Mouse (Mus musculus) hindbrain, embryonic 11.5 days (tissue): ENCODE measurements around the gene Trpd52l3. TPM values are rescaled to one million over a fixed set of nuclear protein-coding genes. Genes with fewer than 3 reads are reported as not detected.
A peak's percentile ranks its signal among the peaks of the same experiment; 100 is the strongest.

ENCODE experiments used
- ATAC-seq: fragments of 200-750 bp; cut with Nextera tagmentation; 2 replicates; pipeline ENCODE4 v1.8.0; 2017; ENCODE audit warnings: mild to moderate bottlenecking, moderate TSS enrichment, moderate library complexity; ENCODE audit not compliant: low FRiP score
- DNase-seq: peaks from one replicate; pipeline ENCODE4 v3.0.0-alpha.2; 2015; ENCODE audit warnings: low spot score
- H3K27ac ChIP-seq: fragments of 300-500 bp; sonication (generic); 2 replicates; pipeline ENCODE4 v1.5.1; 2014; ENCODE audit warnings: mild to moderate bottlenecking, low read depth, low read length
- H3K27me3 ChIP-seq: fragments of 300-500 bp; sonication (generic); 2 replicates; pipeline ENCODE4 v1.6.1; 2014; ENCODE audit warnings: mild to moderate bottlenecking, low read length, moderate library complexity, mixed read lengths; ENCODE audit not compliant: control insufficient read depth, insufficient read depth
- H3K36me3 ChIP-seq: fragments of 300-500 bp; sonication (generic); 2 replicates; pipeline ENCODE4 v1.6.1; 2014; ENCODE audit warnings: mild to moderate bottlenecking, low read length, moderate library complexity, mixed read lengths; ENCODE audit not compliant: control insufficient read depth, insufficient read depth
- H3K4me1 ChIP-seq: fragments of 300-500 bp; sonication (generic); replicated peaks from 2 replicates; pipeline ENCODE4 v1.6.1; 2014; ENCODE audit warnings: low read length, mixed read lengths; ENCODE audit not compliant: control insufficient read depth, insufficient read depth
- H3K4me2 ChIP-seq: fragments of 300-500 bp; sonication (generic); replicated peaks from 2 replicates; pipeline ENCODE4 v1.6.1; 2014; ENCODE audit warnings: mild to moderate bottlenecking, low read depth, low read length
- H3K4me3 ChIP-seq: fragments of 300-500 bp; sonication (generic); 2 replicates; pipeline ENCODE4 v1.5.1; 2014; ENCODE audit warnings: low read depth, low read length
- H3K9ac ChIP-seq: fragments of 300-500 bp; sonication (generic); 2 replicates; pipeline ENCODE4 v1.6.1; 2014; ENCODE audit warnings: low read depth, low read length
- H3K9me3 ChIP-seq: fragments of 300-500 bp; sonication (generic); 2 replicates; pipeline ENCODE4 v1.6.1; 2016; ENCODE audit warnings: low read length; ENCODE audit not compliant: control insufficient read depth
- WGBS: fragments of 180-500 bp; shearing (Covaris S2); extraction: QIAGEN DNeasy Blood & Tissue Kit; methylation state at CpG from one replicate; pipeline ENCODE4 v1.1.7; 2014; 5-methylcytosine and 5-hydroxymethylcytosine counted together
- polyA plus RNA-seq: library from polyadenylated mRNA; unstranded; fragments of >200 nt; fragmentation: Nextera tagmentation; extraction: Ambion mirVana; gene quantifications from 2 replicates; pipeline ENCODE4 v1.2.1, GENCODE M21; 2014

The Trpd52l3 gene
- not detected in 2 replicates for polyA plus RNA-seq

GRCm38 (mm10) chr19:30003621-30004020 lies at the start of gene Trpd52l3:
Gene Trpd52l3 (plus strand): TSS chr19:30003790.
- Histone ChIP-seq H3K27me3 (no peaks in the 10 kb centered on the region), H3K4me3 (no peak within 1 kb of the TSS), H3K9ac (no peak within 1 kb of the TSS), H3K4me1 (no peaks in the 10 kb centered on the region), H3K4me2 (no peak within 1 kb of the TSS), H3K36me3 (no peaks in the 10 kb centered on the region), H3K9me3 (no peaks in the 10 kb centered on the region), H3K27ac (no peak within 1 kb of the TSS)
- DNase-seq (no peak), ATAC-seq (no peak)
- WGBS = 93% methylated on average over 9 of the region's 9 CpGs

DNA sequence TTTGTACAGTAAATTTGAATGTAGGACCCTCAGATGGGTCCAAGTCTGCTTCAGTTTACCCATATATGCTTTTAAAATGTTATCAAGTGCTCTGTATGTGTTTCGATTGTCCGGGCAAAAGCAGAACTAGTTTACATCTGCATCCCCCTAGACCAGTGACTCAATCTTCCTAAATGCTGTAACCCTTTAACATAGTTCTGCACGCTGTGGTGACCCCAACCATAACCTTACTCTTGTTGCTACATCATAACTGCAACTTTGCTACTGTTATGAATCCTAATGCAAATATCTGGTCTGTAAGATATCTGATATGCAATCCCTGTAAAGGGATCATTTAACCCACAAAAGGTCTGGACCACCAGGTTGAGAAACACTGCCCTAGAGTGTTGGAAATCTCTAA lies 49.8 kb upstream of the Trpd52l3 start:
- no peaks in the 10 kb centered on the region for H3K9me3 ChIP-seq
- 86% methylated on average over 3 of the region's 3 CpGs for WGBS

GRCm38 (mm10) chr19:29955454-29955853 lies 48.1 kb upstream of the Trpd52l3 start:
- no peak for ATAC-seq
- Histone ChIP-seq H3K27ac (no peak overlapping the region), H3K4me2 (no peak overlapping the region), H3K27me3 (no peaks in the 10 kb centered on the region), H3K9me3 (no peaks in the 10 kb centered on the region), H3K4me3 (no peak overlapping the region), H3K4me1 (no peaks in the 10 kb centered on the region), H3K36me3 (no peaks in the 10 kb centered on the region), H3K9ac (no peak overlapping the region)
- WGBS = 74% methylated on average over 2 of the region's 2 CpGs
- no peak for DNase-seq

More for the DNA sequence above, 49.8 kb upstream of the Trpd52l3 start:
- no peak overlapping the region for H3K9ac ChIP-seq
- no peak overlapping the region for H3K27ac ChIP-seq
- H3K4me2 ChIP-seq = no peak overlapping the region
- H3K36me3 ChIP-seq = no peaks in the 10 kb centered on the region
- no peak for DNase-seq
- H3K4me3 ChIP-seq = no peak overlapping the region
- ATAC-seq = no peak
- H3K27me3 ChIP-seq = no peaks in the 10 kb centered on the region
- H3K4me1 ChIP-seq = no peaks in the 10 kb centered on the region

DNA sequence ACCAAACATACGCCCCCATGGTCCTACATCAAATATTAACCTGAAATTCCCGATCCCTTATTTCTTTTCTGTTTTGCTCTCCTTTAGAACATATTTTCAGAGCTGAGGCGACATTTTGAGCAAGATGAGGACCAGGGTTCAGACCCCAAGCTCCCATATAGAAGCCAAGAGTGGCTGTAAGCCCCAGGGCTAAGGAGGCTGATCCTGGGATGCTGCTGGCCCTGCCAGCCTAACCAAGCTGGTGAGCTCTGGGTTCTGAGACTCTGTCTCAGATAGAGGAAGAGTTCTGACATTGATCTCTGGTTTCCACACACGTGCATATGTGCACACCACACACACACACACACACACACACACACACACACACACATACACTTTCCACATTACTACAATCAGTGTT lies 42.7 kb upstream of the Trpd52l3 start:
- Histone ChIP-seq H3K4me3 (no peak overlapping the region), H3K9me3 (no peaks in the 10 kb centered on the region), H3K36me3 (no peaks in the 10 kb centered on the region), H3K9ac (no peak overlapping the region), H3K4me2 (no peak overlapping the region), H3K27ac (no peak overlapping the region), H3K4me1 (no peaks in the 10 kb centered on the region), H3K27me3 (no peaks in the 10 kb centered on the region)
- ATAC-seq (no peak), DNase-seq (no peak)
- WGBS = 86% methylated on average over 4 of the region's 4 CpGs

DNA sequence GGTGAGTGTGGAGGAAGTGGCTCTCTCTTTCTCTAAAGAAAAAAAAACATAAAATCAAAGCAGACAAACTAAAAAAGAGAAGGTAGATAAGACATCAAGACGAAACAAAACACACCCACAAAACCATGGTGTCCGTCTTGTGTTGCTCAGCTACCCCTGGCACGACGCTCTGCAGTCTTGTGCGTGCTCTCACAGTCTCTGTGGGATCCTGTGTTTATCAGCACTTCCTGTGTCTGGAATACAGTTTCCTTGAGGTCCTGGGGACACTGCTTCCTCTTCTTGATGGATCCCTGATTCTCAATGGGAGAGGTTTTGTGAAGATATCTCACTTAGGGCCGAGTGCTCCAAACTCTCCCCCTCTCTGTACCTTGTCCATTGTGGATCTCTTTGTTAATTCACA lies 41.7 kb upstream of the Trpd52l3 start:
- WGBS = 91% methylated on average over 6 of the region's 6 CpGs
- no peak for DNase-seq
- no peak overlapping the region for H3K9ac ChIP-seq

GRCm38 (mm10) chr19:29963598-29964092 lies 39.9 kb upstream of the Trpd52l3 start:
- H3K4me3 ChIP-seq = no peak overlapping the region
- no peaks in the 10 kb centered on the region for H3K27me3 ChIP-seq
- no peaks in the 10 kb centered on the region for H3K9me3 ChIP-seq
- H3K36me3 ChIP-seq = no peaks in the 10 kb centered on the region
- WGBS = 88% methylated on average over 2 of the region's 2 CpGs
- H3K4me1 ChIP-seq = no peaks in the 10 kb centered on the region
- H3K4me2 ChIP-seq = no peak overlapping the region
- no peak for DNase-seq
- no peak overlapping the region for H3K27ac ChIP-seq
- H3K9ac ChIP-seq = no peak overlapping the region
- ATAC-seq = no peak

More for the DNA sequence above, 41.7 kb upstream of the Trpd52l3 start:
- ATAC-seq = no peak
- no peak overlapping the region for H3K4me3 ChIP-seq
- H3K36me3 ChIP-seq = no peaks in the 10 kb centered on the region
- H3K4me2 ChIP-seq = no peak overlapping the region
- no peaks in the 10 kb centered on the region for H3K4me1 ChIP-seq
- H3K9me3 ChIP-seq = no peaks in the 10 kb centered on the region
- no peaks in the 10 kb centered on the region for H3K27me3 ChIP-seq
- no peak overlapping the region for H3K27ac ChIP-seq

DNA sequence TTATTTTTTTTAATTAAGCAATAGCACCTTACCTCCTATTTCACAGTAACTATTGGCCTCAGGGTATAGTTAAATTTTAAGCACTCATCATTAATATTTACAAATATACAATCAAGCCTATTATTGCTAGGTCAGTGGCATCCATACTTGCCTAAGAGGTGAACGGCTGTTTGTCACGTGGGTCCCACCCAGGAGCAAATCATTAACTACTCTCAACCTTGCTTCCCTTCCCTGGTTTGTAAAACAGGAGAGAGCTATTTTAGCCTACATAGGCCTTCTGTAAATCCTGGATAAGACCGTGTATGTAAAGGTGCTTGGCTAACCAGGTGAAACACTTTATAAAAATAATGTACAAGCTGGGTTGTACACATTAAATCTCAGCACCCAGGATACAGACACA lies 35.6 kb upstream of the Trpd52l3 start:
- Histone ChIP-seq H3K4me3 (no peak overlapping the region), H3K4me1 (no peaks in the 10 kb centered on the region), H3K27me3 (no peaks in the 10 kb centered on the region), H3K27ac (no peak overlapping the region), H3K9me3 (no peaks in the 10 kb centered on the region), H3K4me2 (no peak overlapping the region), H3K36me3 (no peaks in the 10 kb centered on the region), H3K9ac (no peak overlapping the region)
- DNase-seq (no peak), ATAC-seq (no peak)
- WGBS = 92% methylated on average over 3 of the region's 3 CpGs

- H3K27me3 ChIP-seq = no peaks in the 10 kb centered on the region
Observed at GRCm38 (mm10) chr19:29973396-29973795, 30.2 kb upstream of the Trpd52l3 start.

GRCm38 (mm10) chr19:29978847-29979246 lies 24.7 kb upstream of the Trpd52l3 start:
- Histone ChIP-seq H3K36me3 (no peaks in the 10 kb centered on the region), H3K4me3 (no peak overlapping the region), H3K4me2 (no peak overlapping the region), H3K9me3 (no peaks in the 10 kb centered on the region), H3K27me3 (no peaks in the 10 kb centered on the region), H3K27ac (no peak overlapping the region), H3K9ac (no peak overlapping the region), H3K4me1 (no peaks in the 10 kb centered on the region)
- peak; percentile 57 for DNase-seq
- ATAC-seq = no peak
- WGBS = 67% methylated on average over 2 of the region's 2 CpGs

More at GRCm38 (mm10) chr19:29973396-29973795, 30.2 kb upstream of the Trpd52l3 start:
- Histone ChIP-seq H3K4me3 (no peak overlapping the region), H3K9ac (no peak overlapping the region), H3K4me1 (no peaks in the 10 kb centered on the region), H3K4me2 (no peak overlapping the region), H3K36me3 (no peaks in the 10 kb centered on the region), H3K27ac (no peak overlapping the region), H3K9me3 (no peaks in the 10 kb centered on the region)
- DNase-seq (no peak), ATAC-seq (no peak)
- 84% methylated on average over 5 of the region's 5 CpGs for WGBS
